Mouse (Mus musculus): Measurements from ENCODE around the gene Gnb2. TPM values are rescaled to one million over a fixed set of nuclear protein-coding genes. Genes with fewer than 3 reads are reported as not detected.

Gene Gnb2
- 520 and 545 TPM in 2 replicates for polyA plus RNA-seq (2015; fragmentation: Nextera tagmentation; extraction: Ambion mirVana)

GRCm38 (mm10) chr5:137533117-137533827 is at the start of gene Gnb2, which contains the start of gene Epo:
Gene Gnb2 (minus strand): TSS chr5:137533510.
Gene Epo (minus strand): TSS chr5:137533242.
- H3K27me3 ChIP-seq: peaks cover 3% of the 10 kb centered on the region; the same call in 1 of the 2 replicates
- under 1% methylated on average over 40 of the region's 40 CpGs for WGBS
- H3K9me3 ChIP-seq: no peaks in the 10 kb centered on the region
- peak; percentile 62 for ATAC-seq
- H3K4me1 ChIP-seq (replicated peaks): peaks cover 30% of the 10 kb centered on the region
- H3K4me2 ChIP-seq (replicated peaks): peak within 1 kb of the TSS; percentile 91
- peak within 1 kb of the TSS; percentile 91 for H3K4me3 ChIP-seq (replicated peaks)
- peak within 1 kb of the TSS; percentile 98 for H3K27ac ChIP-seq
- peaks cover 19% of the 10 kb centered on the region for H3K36me3 ChIP-seq
- peak within 1 kb of the TSS; percentile 98 for H3K9ac ChIP-seq (replicated peaks)

GRCm38 (mm10) chr5:137582702-137583101 is 49.4 kb upstream of the Gnb2 start:
- peak overlapping the region; percentile 56 for H3K4me2 ChIP-seq (replicated peaks)
- WGBS: 34% methylated on average over 8 of the region's 8 CpGs
- ATAC-seq: peak; percentile 1; the same call in 1 of the 2 replicates

GRCm38 (mm10) chr5:137580246-137580645 is 46.9 kb upstream of the Gnb2 start:
- ATAC-seq: no peak
- peaks cover 17% of the 10 kb centered on the region for H3K4me1 ChIP-seq (replicated peaks)
- 85% methylated on average over 6 of the region's 6 CpGs for WGBS
- H3K27ac ChIP-seq: no peak overlapping the region
- H3K9me3 ChIP-seq: no peaks in the 10 kb centered on the region
- H3K27me3 ChIP-seq: peaks cover 21% of the 10 kb centered on the region
- no peak overlapping the region for H3K9ac ChIP-seq (replicated peaks)
- no peaks in the 10 kb centered on the region for H3K36me3 ChIP-seq
- H3K4me2 ChIP-seq (replicated peaks): no peak overlapping the region
- H3K4me3 ChIP-seq (replicated peaks): no peak overlapping the region

More at GRCm38 (mm10) chr5:137582702-137583101, 49.4 kb upstream of the Gnb2 start:
- Histone ChIP-seq H3K9ac (replicated peaks) (peak overlapping the region; percentile 67), H3K36me3 (no peaks in the 10 kb centered on the region), H3K4me3 (replicated peaks) (no peak overlapping the region), H3K4me1 (replicated peaks) (peaks cover 17% of the 10 kb centered on the region), H3K27ac (0 out of 2 replicates have a peak overlapping the region, but pooled peaks have one; percentile 73), H3K27me3 (peaks cover 13% of the 10 kb centered on the region), H3K9me3 (no peaks in the 10 kb centered on the region)

- ATAC-seq: peak; percentile 58; the same call in 1 of the 2 replicates
Measured at GRCm38 (mm10) chr5:137574470-137574901, 41.2 kb upstream of the Gnb2 start.

GRCm38 (mm10) chr5:137570691-137571586 is 37.6 kb upstream of the Gnb2 start:
- Histone ChIP-seq H3K4me1 (replicated peaks) (peaks cover 7% of the 10 kb centered on the region), H3K9ac (replicated peaks) (no peak overlapping the region), H3K27ac (no peak overlapping the region), H3K9me3 (no peaks in the 10 kb centered on the region), H3K4me3 (replicated peaks) (no peak overlapping the region), H3K27me3 (peaks cover 4% of the 10 kb centered on the region; the same call in 1 of the 2 replicates), H3K36me3 (peaks cover 16% of the 10 kb centered on the region; the same call in 1 of the 2 replicates), H3K4me2 (replicated peaks) (no peak overlapping the region)
- ATAC-seq: 0 out of 2 replicates have a peak, but pooled peaks have one; percentile 27
- WGBS: 82% methylated on average over 17 of the region's 17 CpGs

More at GRCm38 (mm10) chr5:137574470-137574901, 41.2 kb upstream of the Gnb2 start:
- Histone ChIP-seq H3K4me1 (replicated peaks) (peaks cover 7% of the 10 kb centered on the region), H3K36me3 (no peaks in the 10 kb centered on the region), H3K4me2 (replicated peaks) (peak overlapping the region; percentile 45), H3K4me3 (replicated peaks) (peak overlapping the region; percentile 16), H3K27ac (no peak overlapping the region), H3K27me3 (peaks cover 12% of the 10 kb centered on the region; the same call in 1 of the 2 replicates), H3K9ac (replicated peaks) (peak overlapping the region; percentile 17), H3K9me3 (no peaks in the 10 kb centered on the region)
- 6% methylated on average over 27 of the region's 27 CpGs for WGBS

- Histone ChIP-seq H3K4me3 (replicated peaks) (no peak overlapping the region), H3K9me3 (no peaks in the 10 kb centered on the region), H3K4me2 (replicated peaks) (no peak overlapping the region), H3K27ac (no peak overlapping the region), H3K36me3 (peaks cover 20% of the 10 kb centered on the region; the same call in 1 of the 2 replicates), H3K27me3 (peaks cover 4% of the 10 kb centered on the region; the same call in 1 of the 2 replicates), H3K9ac (replicated peaks) (no peak overlapping the region), H3K4me1 (replicated peaks) (peaks cover 7% of the 10 kb centered on the region)
- no peak for ATAC-seq
- 60% methylated on average over 7 of the region's 7 CpGs for WGBS
Measured at GRCm38 (mm10) chr5:137570181-137570580, 36.9 kb upstream of the Gnb2 start.

- ATAC-seq: no peak
- Histone ChIP-seq H3K4me3 (replicated peaks) (no peak within 1 kb of the TSS), H3K9ac (replicated peaks) (no peak within 1 kb of the TSS), H3K27ac (no peak within 1 kb of the TSS), H3K4me1 (replicated peaks) (peaks cover 6% of the 10 kb centered on the region), H3K9me3 (no peaks in the 10 kb centered on the region), H3K27me3 (peaks cover 4% of the 10 kb centered on the region; the same call in 1 of the 2 replicates), H3K36me3 (peaks cover 25% of the 10 kb centered on the region), H3K4me2 (replicated peaks) (no peak within 1 kb of the TSS)
- WGBS: 33% methylated on average over 9 of the region's 9 CpGs
Measured at GRCm38 (mm10) chr5:137569665-137570064, 36.4 kb upstream of the Gnb2 start, which contains the start of gene Tfr2. Gene Tfr2 (plus strand): TSS chr5:137569840.

GRCm38 (mm10) chr5:137569031-137569430 is 35.7 kb upstream of the Gnb2 start:
- ATAC-seq: no peak
- H3K4me3 ChIP-seq (replicated peaks): no peak overlapping the region
- H3K9me3 ChIP-seq: no peaks in the 10 kb centered on the region
- H3K36me3 ChIP-seq: peaks cover 31% of the 10 kb centered on the region
- no peak overlapping the region for H3K9ac ChIP-seq (replicated peaks)
- H3K27ac ChIP-seq: no peak overlapping the region
- no peak overlapping the region for H3K4me2 ChIP-seq (replicated peaks)
- 83% methylated on average over 12 of the region's 12 CpGs for WGBS
- H3K4me1 ChIP-seq (replicated peaks): no peaks in the 10 kb centered on the region
- H3K27me3 ChIP-seq: peaks cover 3% of the 10 kb centered on the region; the same call in 1 of the 2 replicates

GRCm38 (mm10) chr5:137568223-137568798 is 35.0 kb upstream of the Gnb2 start:
- Histone ChIP-seq H3K9me3 (no peaks in the 10 kb centered on the region), H3K9ac (replicated peaks) (no peak overlapping the region), H3K27ac (no peak overlapping the region), H3K4me3 (replicated peaks) (no peak overlapping the region), H3K27me3 (no peaks in the 10 kb centered on the region), H3K4me2 (replicated peaks) (no peak overlapping the region), H3K36me3 (peaks cover 31% of the 10 kb centered on the region), H3K4me1 (replicated peaks) (no peaks in the 10 kb centered on the region)
- ATAC-seq: no peak
- whole genome bisulfite sequencing: 85% methylated on average over 8 of the region's 8 CpGs

- no peaks in the 10 kb centered on the region for H3K9me3 ChIP-seq
- WGBS: 95% methylated on average over 5 of the region's 5 CpGs
- peaks cover 36% of the 10 kb centered on the region for H3K36me3 ChIP-seq
- H3K27ac ChIP-seq: no peak overlapping the region
- H3K9ac ChIP-seq (replicated peaks): no peak overlapping the region
- H3K4me3 ChIP-seq (replicated peaks): no peak overlapping the region
- H3K4me1 ChIP-seq (replicated peaks): no peaks in the 10 kb centered on the region
- H3K4me2 ChIP-seq (replicated peaks): no peak overlapping the region
- ATAC-seq: no peak
- H3K27me3 ChIP-seq: no peaks in the 10 kb centered on the region
Measured at GRCm38 (mm10) chr5:137566416-137566815, 33.1 kb upstream of the Gnb2 start.

GRCm38 (mm10) chr5:137565744-137566143 is 32.4 kb upstream of the Gnb2 start:
- 82% methylated on average over 6 of the region's 6 CpGs for WGBS
- no peak overlapping the region for H3K9ac ChIP-seq (replicated peaks)
- H3K27me3 ChIP-seq: no peaks in the 10 kb centered on the region
- no peaks in the 10 kb centered on the region for H3K9me3 ChIP-seq
- no peak overlapping the region for H3K4me2 ChIP-seq (replicated peaks)
- H3K4me1 ChIP-seq (replicated peaks): no peaks in the 10 kb centered on the region
- no peak overlapping the region for H3K4me3 ChIP-seq (replicated peaks)
- H3K27ac ChIP-seq: no peak overlapping the region
- ATAC-seq: no peak
- peaks cover 36% of the 10 kb centered on the region for H3K36me3 ChIP-seq

Measured in midbrain, embryonic 13.5 days (tissue).